Mouse (Mus musculus) B cell, adult 2 months (primary cell): ENCODE measurements around the gene Prtn3.

Source experiments
- DNase-seq, 2 experiments: peaks; one replicate each; pipeline ENCODE4 v3.0.0; 2022

Gene Prtn3

DNA sequence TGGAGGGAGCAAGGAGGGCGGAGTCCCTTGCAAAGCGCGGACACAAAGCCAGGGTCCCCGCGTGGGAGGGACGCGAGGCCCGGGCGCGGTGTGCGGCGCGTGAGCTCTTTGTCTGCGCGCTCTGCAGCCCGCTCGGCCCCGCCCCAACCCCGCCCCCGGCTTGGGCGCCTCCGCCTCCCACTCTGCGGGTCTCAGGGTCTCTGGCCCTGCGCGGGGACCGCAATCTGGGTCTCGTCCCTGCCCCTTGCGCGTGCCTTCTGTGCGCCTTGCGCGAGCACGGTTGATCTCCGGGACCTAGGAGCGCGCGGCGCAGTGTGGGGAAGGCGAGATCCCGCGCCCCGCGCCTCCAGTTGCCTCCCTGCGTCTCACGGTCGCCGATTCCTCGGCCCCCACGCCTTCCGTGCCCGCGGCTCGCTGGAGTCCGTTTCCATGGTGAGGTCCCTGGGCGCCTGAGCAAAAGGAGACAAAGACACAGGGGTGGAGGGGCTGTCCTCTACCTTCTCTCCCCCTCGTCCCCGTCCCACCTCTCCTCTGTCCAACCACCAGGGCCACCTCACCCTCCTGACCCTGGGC, at the start of gene Prtn3, which contains the start of gene Plppr3:
Prtn3 (plus strand) TSS at position 187 of the 573 bp plus-strand sequence.
Plppr3 (minus strand) TSS at position 345 of the 573 bp plus-strand sequence.
- DNase-seq = peak in 1 of 2 experiments; percentile 44

DNA sequence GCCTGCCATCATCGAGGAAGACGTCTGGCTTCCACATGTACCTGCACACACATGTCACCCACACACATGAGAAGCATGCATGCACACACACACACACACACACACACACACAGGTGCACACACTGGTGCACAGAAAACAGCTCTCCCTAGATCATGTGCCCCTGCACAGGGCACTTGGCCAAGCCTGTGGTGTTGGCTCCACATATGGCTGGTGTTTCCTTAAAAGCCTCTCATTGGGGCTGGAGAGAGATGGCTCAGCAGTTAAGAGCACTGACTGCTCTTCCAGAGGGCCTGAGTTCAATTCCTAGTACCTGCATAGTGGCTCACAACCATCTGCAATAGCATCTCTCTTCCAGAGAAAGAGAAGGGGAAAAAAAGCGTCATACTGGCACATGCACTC, 42.7 kb upstream of the Prtn3 start:
- DNase-seq = no peak

DNA sequence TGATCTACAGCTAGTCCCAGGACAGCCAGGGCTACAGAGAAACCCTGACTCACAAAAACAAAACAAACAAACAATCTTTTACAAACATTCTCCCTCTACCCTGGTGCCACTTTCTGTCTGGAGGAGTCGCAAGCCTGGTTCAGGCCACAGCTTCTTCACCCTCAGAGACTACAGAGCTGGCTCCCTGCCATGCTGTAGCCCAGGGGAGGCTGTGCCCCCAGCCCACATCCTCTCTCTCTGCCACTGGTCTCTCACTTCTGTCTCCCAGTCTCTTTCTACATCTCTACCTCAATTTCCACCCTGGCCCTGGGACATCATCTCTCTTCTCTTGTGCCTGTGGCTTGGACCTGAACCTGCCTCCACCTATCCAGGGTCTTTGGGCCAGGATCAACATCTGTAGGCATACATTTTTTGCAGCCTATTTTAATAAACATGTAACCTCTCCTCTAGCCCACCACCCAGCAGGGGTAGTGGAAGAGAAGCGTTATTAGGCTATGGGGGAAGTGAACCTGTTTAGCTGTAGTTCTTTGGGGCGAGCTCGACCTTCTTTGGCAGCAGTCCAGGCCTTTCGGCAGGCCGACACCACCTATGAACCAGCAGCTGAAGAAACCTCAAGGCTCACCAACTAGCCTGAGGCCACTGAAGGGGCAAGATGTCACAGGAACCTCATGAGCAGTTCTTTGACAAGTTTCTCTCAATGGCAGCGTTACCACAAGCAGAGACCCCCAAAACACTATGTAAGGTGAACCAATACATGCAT, 42.1 kb upstream of the Prtn3 start:
- no peak for DNase-seq

DNA sequence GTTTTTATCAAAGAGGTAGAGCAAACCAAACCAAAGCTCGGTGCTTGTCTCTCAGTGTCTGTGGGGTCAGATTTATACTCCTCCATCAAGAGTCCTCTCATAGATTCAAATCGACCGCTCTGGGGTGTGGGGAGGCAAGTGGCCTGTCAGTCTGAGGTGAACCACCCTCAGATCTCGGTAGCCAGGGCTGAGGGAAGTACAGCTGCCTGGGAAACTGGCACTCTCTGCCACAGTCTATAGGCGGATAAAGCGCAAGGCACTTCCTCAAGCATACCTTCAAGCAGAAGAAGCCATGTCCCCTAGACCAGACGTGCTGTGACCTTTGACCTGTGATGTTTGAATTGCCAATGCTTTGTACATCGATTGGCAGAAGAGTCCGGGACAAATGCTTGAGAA, 41.5 kb upstream of the Prtn3 start:
- DNase-seq = no peak

GRCm38 (mm10) chr10:79834769-79835398, 39.4 kb upstream of the Prtn3 start:
- peak; percentile 85 for DNase-seq

DNA sequence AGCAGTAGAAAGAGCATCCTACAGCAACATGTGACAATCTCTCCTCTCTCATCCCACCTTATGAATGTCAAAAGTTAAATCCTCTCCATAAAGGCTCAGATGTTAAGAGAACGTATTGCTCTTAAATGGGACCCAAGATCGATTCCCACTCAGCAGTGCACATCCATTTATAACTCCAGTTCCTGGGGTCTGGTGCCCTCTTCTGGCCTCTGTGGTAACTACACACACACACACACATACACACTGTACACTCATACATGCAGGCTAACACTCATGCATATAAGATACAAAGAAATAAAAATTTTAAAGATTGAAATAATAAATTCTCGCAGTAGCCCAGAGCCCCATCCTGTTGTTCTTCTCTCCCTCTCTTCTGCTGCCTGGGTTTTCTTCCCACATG, 37.4 kb upstream of the Prtn3 start:
- DNase-seq = peak; percentile 40 to 41

DNA sequence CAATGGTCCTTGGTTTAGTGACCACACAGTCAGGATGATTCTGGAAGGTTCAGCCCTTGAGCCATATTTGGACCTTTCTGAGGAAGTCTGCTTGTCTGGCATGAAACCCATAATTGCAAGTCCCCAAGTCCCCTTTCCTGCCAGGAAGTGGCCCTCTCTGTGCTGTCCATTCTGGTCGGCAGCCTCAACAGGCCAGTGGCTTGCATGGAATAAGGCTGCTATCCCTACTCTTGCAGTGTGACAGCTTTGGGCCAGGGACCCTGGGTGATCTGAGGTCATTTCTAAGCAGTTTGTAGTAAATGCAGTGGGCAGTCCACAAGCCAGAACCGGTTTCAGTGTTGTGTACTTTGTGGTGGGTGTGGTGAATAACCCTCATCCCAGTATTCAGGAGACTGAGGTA, 36.1 kb upstream of the Prtn3 start:
- DNase-seq = no peak

DNA sequence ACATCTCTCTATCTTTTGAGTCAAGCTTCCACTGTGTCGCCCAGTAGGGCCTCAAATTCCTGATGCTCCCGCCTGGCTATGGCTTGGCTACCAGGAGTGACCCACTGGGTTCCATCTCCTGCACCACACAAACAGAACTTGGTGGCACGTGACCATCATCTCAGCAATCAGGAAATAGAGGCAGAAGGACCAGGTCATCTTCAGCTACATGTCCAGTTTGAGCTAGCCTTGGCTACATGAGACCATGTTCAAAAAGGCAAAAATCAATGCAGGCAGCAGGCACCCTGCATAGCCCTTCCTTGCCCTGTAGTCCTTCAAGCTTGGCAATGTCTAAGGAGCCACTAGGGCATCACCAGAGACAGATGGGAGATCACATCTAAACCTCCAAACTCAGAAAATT, 34.2 kb upstream of the Prtn3 start:
- no peak for DNase-seq

- DNase-seq = no peak
Measured at GRCm38 (mm10) chr10:79840644-79841551, 33.4 kb upstream of the Prtn3 start.

DNA sequence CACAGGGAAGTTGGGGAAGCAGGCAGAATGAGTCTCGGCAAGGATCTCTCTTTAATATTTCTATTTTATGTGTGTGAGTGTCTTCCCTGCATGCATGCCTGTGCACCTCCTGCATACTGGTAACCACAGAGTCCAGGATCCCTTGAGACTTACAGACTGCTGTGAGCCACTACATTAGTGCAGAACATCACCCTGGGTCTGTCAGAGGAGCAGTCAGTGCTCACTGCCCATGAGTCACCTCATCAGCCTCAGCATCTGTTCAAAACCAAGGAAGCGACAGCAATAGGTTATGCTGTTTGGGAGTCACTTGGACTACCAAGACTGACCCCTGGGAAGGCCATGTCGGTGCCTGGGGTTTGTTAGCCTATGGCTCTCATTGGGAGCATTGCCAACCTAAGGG, 32.0 kb upstream of the Prtn3 start:
- DNase-seq = no peak

GRCm38 (mm10) chr10:79843476-79843875, 30.8 kb upstream of the Prtn3 start:
- DNase-seq = no peak

GRCm38 (mm10) chr10:79846553-79846952, 27.7 kb upstream of the Prtn3 start:
- no peak for DNase-seq

- peak; percentile 41 to 47 for DNase-seq
Measured at GRCm38 (mm10) chr10:79849941-79850628, 24.2 kb upstream of the Prtn3 start.

DNA sequence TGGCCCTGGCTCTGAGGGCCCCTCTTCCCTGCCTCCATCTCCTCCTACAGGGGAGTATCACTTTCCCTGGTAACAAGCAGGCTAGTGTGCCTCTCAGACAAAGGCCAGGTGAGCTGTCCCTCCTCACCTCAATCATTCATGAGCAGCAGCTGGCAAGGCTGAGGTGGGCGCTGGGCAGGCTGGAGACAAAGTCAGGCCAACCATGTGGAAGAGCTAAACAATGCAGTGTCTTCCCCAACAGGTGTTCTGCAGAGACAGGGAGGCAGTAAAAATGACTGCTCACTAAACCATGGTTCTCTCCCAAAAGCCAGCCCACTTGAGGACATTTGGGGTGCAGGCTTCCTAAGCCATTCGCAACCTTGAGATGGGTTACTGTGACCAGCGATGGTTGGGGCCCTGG, 22.6 kb upstream of the Prtn3 start:
- no peak for DNase-seq

DNA sequence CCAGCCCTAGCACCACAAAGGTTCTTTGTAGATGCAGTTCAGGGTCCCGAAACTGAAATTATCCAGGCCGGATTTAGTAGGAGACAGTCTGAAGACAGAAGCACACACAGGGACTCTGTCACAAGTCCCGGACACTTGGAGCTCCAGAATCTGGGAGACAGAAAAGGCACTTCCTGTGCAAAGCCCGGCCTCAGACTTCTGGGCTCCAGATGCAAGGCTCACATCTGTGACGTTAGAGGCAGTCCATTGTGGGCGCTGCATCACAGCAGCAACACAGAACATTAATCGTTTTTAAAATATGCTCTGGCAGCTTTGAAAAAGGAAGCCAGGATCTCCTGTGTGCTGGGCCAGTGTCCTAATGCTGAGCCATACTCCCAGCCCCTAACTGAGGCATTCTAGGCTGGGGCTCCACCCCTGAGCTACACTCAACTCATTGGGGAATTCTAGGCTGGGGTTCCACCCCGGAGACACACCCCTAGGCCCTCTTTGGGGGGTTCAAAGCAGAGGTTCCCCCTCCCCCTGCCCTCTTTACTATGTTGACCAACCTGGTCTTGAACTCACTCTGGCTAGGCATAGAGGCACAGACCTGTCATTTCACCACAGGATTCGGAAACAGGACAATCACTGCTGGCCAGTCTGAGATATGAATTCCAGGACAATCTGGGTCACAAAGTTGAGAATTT, 22.0 kb upstream of the Prtn3 start:
- DNase-seq = no peak

DNA sequence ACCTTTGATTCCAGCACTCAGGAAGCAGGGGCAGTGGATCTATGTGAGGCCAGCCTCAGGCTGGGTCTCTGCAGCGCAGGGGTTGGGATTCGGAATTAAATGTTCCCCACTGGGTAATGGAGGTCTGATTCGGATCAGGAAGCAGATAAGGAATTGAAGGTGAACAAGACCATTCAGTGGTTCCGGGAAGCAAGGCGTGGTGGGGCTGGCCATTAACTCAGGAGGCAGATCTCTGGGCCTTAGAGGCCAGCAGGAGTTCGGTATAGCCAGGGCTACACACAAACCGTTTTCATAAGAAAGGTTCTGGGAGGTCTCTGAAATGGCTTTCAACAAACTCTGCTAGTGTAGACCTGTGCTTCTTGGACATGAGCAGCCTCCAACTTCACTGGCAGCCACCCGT, 21.4 kb upstream of the Prtn3 start:
- DNase-seq = no peak

DNA sequence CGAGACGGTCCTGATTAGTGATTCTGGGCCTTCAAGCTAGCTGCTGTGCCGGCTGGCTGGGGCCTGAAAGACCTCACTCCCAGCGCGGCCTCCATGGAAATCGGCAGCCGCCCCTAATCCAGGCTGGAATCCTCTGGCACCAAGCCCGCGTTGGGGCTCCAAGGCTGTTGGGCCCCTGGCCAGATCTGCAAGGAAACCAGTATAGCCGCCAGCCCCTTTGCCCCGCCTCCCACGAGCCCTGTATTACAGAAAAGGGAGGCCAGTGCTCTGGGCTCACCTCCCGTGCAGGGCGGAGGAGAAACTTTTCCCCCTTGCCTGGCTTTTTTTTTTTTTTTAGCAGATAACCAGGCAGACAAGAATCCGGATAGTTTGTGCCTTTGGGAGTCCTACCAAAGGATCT, 20.9 kb upstream of the Prtn3 start:
- peak; percentile 49 to 54 for DNase-seq

DNA sequence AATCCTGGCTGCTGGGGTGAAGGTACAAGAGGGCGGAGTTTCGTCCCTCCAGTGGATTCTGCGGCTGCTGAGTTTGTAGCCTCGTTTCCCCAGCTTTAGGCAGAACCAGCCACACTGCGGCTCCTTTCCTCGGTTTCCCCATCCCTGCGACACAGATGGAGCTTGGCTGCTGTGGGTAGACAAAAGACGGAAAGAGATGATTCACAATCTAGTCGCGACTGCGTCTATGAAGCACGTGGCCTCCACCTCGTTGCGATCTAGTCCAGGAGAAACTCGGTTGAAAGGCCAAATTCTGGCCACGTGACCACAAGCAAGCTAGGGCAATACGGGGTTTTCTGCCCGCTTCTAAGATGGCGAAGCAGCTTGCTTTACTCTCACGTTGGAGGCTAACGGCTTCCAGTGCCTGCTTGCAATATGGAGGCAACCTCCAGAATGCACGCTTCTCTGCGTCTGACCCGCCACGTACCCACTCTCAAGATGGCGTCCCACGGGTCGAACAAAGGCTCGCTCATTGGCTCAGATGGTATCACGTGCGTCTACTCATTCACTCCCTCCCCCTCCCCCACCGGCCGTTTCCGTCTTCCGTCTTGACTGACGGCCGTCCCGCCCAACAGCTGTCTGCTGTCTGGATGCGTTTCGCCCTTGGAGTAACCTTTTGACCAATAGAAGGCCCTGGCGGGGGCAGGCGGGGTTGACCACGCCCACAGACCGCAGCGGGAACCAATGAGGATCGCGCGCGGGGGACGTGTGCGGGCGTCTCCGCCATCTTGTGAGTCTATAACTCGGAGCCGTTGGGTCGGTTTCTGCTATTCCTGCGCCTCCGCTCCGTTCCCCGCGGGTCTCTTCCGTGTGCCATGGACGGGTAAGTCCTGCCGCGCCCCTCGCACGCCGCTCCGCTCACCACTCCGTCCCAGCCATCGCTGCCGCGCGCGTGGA, 20.1 kb upstream of the Prtn3 start, which contains the start of gene Ptbp1:
Ptbp1 (plus strand) TSS at position 568 of the 936 bp plus-strand sequence.
- DNase-seq = peak; percentile 98

DNA sequence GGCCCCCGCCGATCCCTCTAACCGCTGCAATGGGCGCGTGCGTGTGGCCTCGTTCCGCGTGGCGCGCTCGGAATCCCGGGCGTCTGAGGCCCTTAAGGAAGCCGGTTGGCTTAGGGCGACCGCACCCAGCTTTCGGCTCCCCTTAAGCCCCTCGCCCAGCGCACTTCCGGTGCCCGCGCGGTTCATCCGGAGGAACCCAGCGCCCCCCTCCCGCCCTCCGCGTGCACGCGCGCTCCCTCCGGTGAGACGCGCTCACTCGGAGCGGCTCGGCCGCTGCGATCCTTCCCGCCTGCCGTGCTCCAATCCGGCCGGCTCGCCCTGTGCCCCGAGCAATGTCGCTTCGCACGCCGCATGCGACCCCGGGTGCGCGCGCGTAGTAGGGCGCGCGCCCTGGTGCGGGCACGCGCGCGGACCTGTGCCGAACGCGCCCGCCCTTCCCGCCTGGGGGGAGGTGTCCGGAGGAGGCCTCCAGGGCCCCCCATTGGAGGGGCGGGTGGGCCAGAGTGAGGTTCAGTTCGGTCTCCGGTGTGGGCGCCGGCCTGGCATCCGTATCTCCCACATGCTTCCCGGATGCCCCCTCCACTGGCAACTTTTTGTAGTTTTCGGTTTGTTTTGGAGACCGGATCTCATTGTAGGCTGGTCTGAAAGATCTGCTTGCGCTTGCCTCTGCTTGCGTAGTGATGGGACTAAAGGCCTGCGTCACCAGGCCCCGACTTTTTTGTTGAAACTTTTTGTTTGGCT, 19.3 kb upstream of the Prtn3 start:
- DNase-seq = peak; percentile 77 to 81
